Mouse (Mus musculus) testis, adult 2 months (tissue): ENCODE results near the gene Sh3gl1.

Experiments
- CTCF ChIP-seq: fragments of 200-500 bp; IDR thresholded peaks from 2 replicates; pipeline ENCODE4 v1.5.1; 2012; ENCODE audit warnings: low read depth, mild to moderate bottlenecking, inconsistent platforms, low read length, moderate library complexity; ENCODE audit not compliant: control insufficient read depth, insufficient read depth, insufficient replicate concordance
- POLR2A ChIP-seq: fragments of 200-500 bp; IDR thresholded peaks from 2 replicates; pipeline ENCODE4 v1.6.1; 2012; ENCODE audit warnings: low read depth, mild to moderate bottlenecking, inconsistent platforms, low read length, moderate library complexity; ENCODE audit not compliant: control insufficient read depth

DNA sequence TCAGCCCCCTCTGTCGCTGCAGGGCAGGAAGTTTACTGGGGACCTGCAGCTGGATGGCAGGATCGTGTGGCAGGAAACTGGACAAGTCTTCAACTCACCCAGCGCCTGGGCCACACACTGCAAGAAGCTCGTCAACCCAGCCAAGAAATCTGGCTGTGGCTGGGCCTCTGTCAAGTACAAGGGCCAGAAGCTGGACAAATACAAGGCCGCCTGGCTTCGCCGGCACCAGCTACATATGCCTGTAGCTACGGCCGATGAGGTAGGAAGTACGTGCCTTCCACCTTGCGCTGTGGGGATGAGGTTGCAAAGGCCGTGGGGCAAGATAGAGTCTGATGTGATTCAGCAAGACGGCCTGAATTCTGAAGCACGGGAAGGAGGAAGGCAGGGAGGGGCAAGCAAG, 26.2 kb downstream of the Sh3gl1 start:
- TF ChIP-seq CTCF: no peak
- TF ChIP-seq POLR2A: no peak
